Mouse (Mus musculus) liver, embryonic 14.5 days (tissue): ENCODE results near the gene Pnpla8. TPM values are rescaled to one million over a fixed set of nuclear protein-coding genes. Genes with fewer than 3 reads are reported as not detected.

ENCODE experiments used
- ATAC-seq: fragments of 200-750 bp; cut with Nextera tagmentation; 2 replicates; pipeline ENCODE4 v1.8.0; 2017; ENCODE audit warnings: moderate number of reproducible peaks, mild to moderate bottlenecking, moderate library complexity; ENCODE audit not compliant: insufficient read depth
- DNase-seq, 3 experiments: peaks; one replicate each; pipeline ENCODE4 v3.0.0-alpha.2; 2012 to 2013; ENCODE audit warnings: low read depth in 3 of 3, low spot score in 3 of 3
- H3K27ac ChIP-seq: fragments of 300-500 bp; sonication (generic); 2 replicates; pipeline ENCODE4 v1.5.1; 2014; ENCODE audit warnings: moderate library complexity, mild to moderate bottlenecking, control low read depth, inconsistent platforms
- H3K27me3 ChIP-seq: fragments of 300-500 bp; sonication (generic); 2 replicates; pipeline ENCODE4 v1.6.1; 2014; ENCODE audit warnings: mild to moderate bottlenecking, low read length, moderate library complexity; ENCODE audit not compliant: control insufficient read depth, insufficient read depth
- H3K36me3 ChIP-seq: fragments of 300-500 bp; sonication (generic); replicated peaks from 2 replicates; pipeline ENCODE4 v1.6.1; 2014; ENCODE audit warnings: low read depth; ENCODE audit not compliant: control insufficient read depth, insufficient read depth
- H3K4me1 ChIP-seq, 2 experiments: fragments of 200-500 bp in 1 of 2; fragments of 300-500 bp in 1 of 2; sonication (generic) in 1 of 2; replicated peaks; 2 replicates each; pipeline ENCODE4 v1.6.1; 2012 to 2014; ENCODE audit warnings: antibody characterized with exemption in 1 of 2, inconsistent platforms in 1 of 2, low read length in 1 of 2; ENCODE audit not compliant: control insufficient read depth in 2 of 2, insufficient read depth in 2 of 2
- H3K4me2 ChIP-seq: fragments of 300-500 bp; sonication (generic); 2 replicates; pipeline ENCODE4 v1.6.1; 2014; ENCODE audit warnings: low read depth, mild to moderate bottlenecking, control low read depth, moderate library complexity
- H3K4me3 ChIP-seq, 2 experiments: fragments of 200-500 bp in 1 of 2; fragments of 300-500 bp in 1 of 2; sonication (generic) in 1 of 2; 2 replicates each; pipeline ENCODE4 v1.5.1; 2012 to 2014; ENCODE audit warnings: low read depth in 2 of 2, low read length in 2 of 2, mild to moderate bottlenecking in 2 of 2, control low read depth in 1 of 2, inconsistent platforms in 1 of 2, moderate library complexity in 1 of 2; ENCODE audit not compliant: insufficient read depth in 1 of 2
- H3K9ac ChIP-seq: fragments of 300-500 bp; sonication (generic); replicated peaks from 2 replicates; pipeline ENCODE4 v1.6.1; 2014; ENCODE audit warnings: mild to moderate bottlenecking, control low read depth, moderate library complexity
- H3K9me3 ChIP-seq: fragments of 300-500 bp; sonication (generic); 2 replicates; pipeline ENCODE4 v1.6.1; 2016; ENCODE audit warnings: low read length, mixed read lengths; ENCODE audit not compliant: control insufficient read depth
- CTCF ChIP-seq: IDR thresholded peaks from 2 replicates; pipeline ENCODE4 v1.5.1; 2016; ENCODE audit warnings: antibody characterized with exemption, low read depth, control low read depth
- EP300 ChIP-seq: IDR thresholded peaks from 2 replicates; pipeline ENCODE4 v1.6.1; 2016; ENCODE audit warnings: antibody characterized with exemption, low read depth
- WGBS: fragments of 180-500 bp; shearing (Covaris S2); extraction: QIAGEN DNeasy Blood & Tissue Kit; methylation state at CpG from one replicate; pipeline ENCODE4 v1.1.7; 2014; ENCODE audit not compliant: insufficient replicate concordance; 5-methylcytosine and 5-hydroxymethylcytosine counted together
- polyA plus RNA-seq, 2 experiments: library from polyadenylated mRNA; depleted of rRNA in 1 of 2; stranded (reverse) in 1 of 2; unstranded in 1 of 2; fragments of >200 nt; fragmentation: Nextera tagmentation in 1 of 2; extraction: Ambion mirVana in 1 of 2; gene quantifications; 2 replicates each; pipeline versions ENCODE4 v1.2.1 to v1.2.3; 2012 to 2014

Gene Pnpla8
- polyA plus RNA-seq, 2 experiments, result 8.8 to 21.4 TPM

- Histone ChIP-seq H3K4me3 (no peak overlapping the region), H3K36me3 (peaks cover 3% of the 10 kb centered on the region), H3K4me1 (no peaks in the 10 kb centered on the region), H3K27ac (no peak overlapping the region), H3K27me3 (no peaks in the 10 kb centered on the region), H3K4me2 (no peak overlapping the region), H3K9me3 (no peaks in the 10 kb centered on the region), H3K9ac (no peak overlapping the region)
- WGBS, result 84% methylated on average over 5 of the region's 5 CpGs
- no peak for TF ChIP-seq EP300
- no peak for TF ChIP-seq CTCF
- ATAC-seq (no peak), DNase-seq (no peak)
These were observed 83.7 kb downstream of the Pnpla8 start for GRCm38 (mm10) chr12:44304869-44305268.

GRCm38 (mm10) chr12:44308221-44308620 lies 87.1 kb downstream of the Pnpla8 start:
- 75% methylated on average over 3 of the region's 3 CpGs for WGBS
- ATAC-seq, result no peak
- no peak for TF ChIP-seq CTCF
- TF ChIP-seq EP300, result no peak
- Histone ChIP-seq H3K4me2 (no peak overlapping the region), H3K4me3 (no peak overlapping the region), H3K27ac (no peak overlapping the region), H3K4me1 (no peaks in the 10 kb centered on the region), H3K9ac (no peak overlapping the region), H3K9me3 (no peaks in the 10 kb centered on the region), H3K36me3 (peaks cover 3% of the 10 kb centered on the region), H3K27me3 (no peaks in the 10 kb centered on the region)
- no peak for DNase-seq

- ATAC-seq, result no peak
- Histone ChIP-seq H3K27ac (no peak overlapping the region), H3K4me1 (no peaks in the 10 kb centered on the region), H3K36me3 (no peaks in the 10 kb centered on the region), H3K4me3 (no peak overlapping the region), H3K9ac (no peak overlapping the region), H3K4me2 (no peak overlapping the region), H3K9me3 (no peaks in the 10 kb centered on the region), H3K27me3 (no peaks in the 10 kb centered on the region)
- TF ChIP-seq CTCF, result no peak
- TF ChIP-seq EP300, result no peak
- 66% methylated on average over 2 of the region's 2 CpGs for WGBS
- DNase-seq, result no peak
These were observed 94.0 kb downstream of the Pnpla8 start for GRCm38 (mm10) chr12:44315212-44315611.

- Histone ChIP-seq H3K27ac (no peak overlapping the region), H3K4me2 (no peak overlapping the region), H3K4me1 (no peaks in the 10 kb centered on the region), H3K9ac (no peak overlapping the region), H3K27me3 (peaks cover 24% of the 10 kb centered on the region), H3K9me3 (no peaks in the 10 kb centered on the region), H3K36me3 (no peaks in the 10 kb centered on the region), H3K4me3 (no peak overlapping the region)
- TF ChIP-seq CTCF (no peak), EP300 (no peak)
- ATAC-seq, result no peak
- no peak for DNase-seq
These were observed 103.9 kb downstream of the Pnpla8 start for GRCm38 (mm10) chr12:44325091-44325490.

- Histone ChIP-seq H3K9ac (no peak overlapping the region), H3K4me1 (no peaks in the 10 kb centered on the region), H3K27me3 (peaks cover 30% of the 10 kb centered on the region), H3K4me3 (no peak overlapping the region), H3K27ac (no peak overlapping the region), H3K4me2 (no peak overlapping the region), H3K36me3 (no peaks in the 10 kb centered on the region), H3K9me3 (no peaks in the 10 kb centered on the region)
- ATAC-seq, result no peak
- TF ChIP-seq CTCF, result no peak
- TF ChIP-seq EP300, result no peak
- DNase-seq, result no peak
- WGBS, result 37% methylated on average over 6 of the region's 6 CpGs
These were observed 106.3 kb downstream of the Pnpla8 start for GRCm38 (mm10) chr12:44327452-44327851.
